Mouse (Mus musculus) heart, embryonic 10.5 days (tissue): ENCODE results near the gene Pkig. TPM values are rescaled to one million over a fixed set of nuclear protein-coding genes. Genes with fewer than 3 reads are reported as not detected.
"Not testable (repeated sequence)": the region's sequence is repeated elsewhere in the genome, so short reads cannot be mapped to it uniquely, and the experiment has no call there.

Experiments used
- DNase-seq: peaks from one replicate; pipeline ENCODE4 v3.0.0-alpha.2; 2017; ENCODE audit warnings: low spot score
- H3K27ac ChIP-seq: fragments of 300-500 bp; sonication (generic); 2 replicates; pipeline ENCODE4 v1.5.1; 2016; ENCODE audit warnings: mild to moderate bottlenecking
- H3K27me3 ChIP-seq: fragments of 300-500 bp; sonication (generic); 2 replicates; pipeline ENCODE4 v1.6.1; 2016; ENCODE audit warnings: mild to moderate bottlenecking; ENCODE audit not compliant: poor library complexity, insufficient read depth, severe bottlenecking
- H3K36me3 ChIP-seq: fragments of 300-500 bp; sonication (generic); 2 replicates; pipeline ENCODE4 v1.6.1; 2016; ENCODE audit warnings: mild to moderate bottlenecking, moderate library complexity
- H3K4me1 ChIP-seq: fragments of 300-500 bp; sonication (generic); 2 replicates; pipeline ENCODE4 v1.6.1; 2016; ENCODE audit warnings: mild to moderate bottlenecking
- H3K4me3 ChIP-seq: fragments of 300-500 bp; sonication (generic); 2 replicates; pipeline ENCODE4 v1.5.1; 2016; ENCODE audit warnings: mild to moderate bottlenecking, moderate library complexity
- H3K9me3 ChIP-seq: fragments of 300-500 bp; sonication (generic); 2 replicates; pipeline ENCODE4 v1.6.1; 2016; ENCODE audit warnings: mild to moderate bottlenecking, moderate library complexity
- WGBS: fragments of 180-500 bp; shearing (Covaris S2); methylation state at CpG from one replicate; pipeline ENCODE4 v1.1.7; 2016; 5-methylcytosine and 5-hydroxymethylcytosine counted together
- polyA plus RNA-seq: library from polyadenylated mRNA; unstranded; fragments of >200 nt; fragmentation: Nextera tagmentation; extraction: Ambion mirVana; gene quantifications from 2 replicates; pipeline ENCODE4 v1.2.1, GENCODE M21; 2016

Gene Pkig
- 226 and 259 TPM in 2 replicates for polyA plus RNA-seq

GRCm38 (mm10) chr2:163657975-163658886, at the start of gene Pkig:
TSS of gene Pkig (plus strand) at chr2:163658386.
- peaks cover 30% of the 10 kb centered on the region for H3K4me1 ChIP-seq
- peak within 1 kb of the TSS; percentile 93 for H3K27ac ChIP-seq
- H3K4me3 ChIP-seq: peak within 1 kb of the TSS; percentile 77
- H3K27me3 ChIP-seq: no peaks in the 10 kb centered on the region
- no peaks in the 10 kb centered on the region for H3K9me3 ChIP-seq
- WGBS: under 1% methylated on average over 71 of the region's 71 CpGs
- DNase-seq: peak; percentile 94
- no peaks in the 10 kb centered on the region for H3K36me3 ChIP-seq

GRCm38 (mm10) chr2:163609281-163609975, 48.8 kb upstream of the Pkig start:
- Histone ChIP-seq H3K27ac (no peak overlapping the region), H3K4me1 (peaks cover 17% of the 10 kb centered on the region; the same call in 1 of the 2 replicates), H3K36me3 (peaks cover 55% of the 10 kb centered on the region), H3K4me3 (no peak overlapping the region), H3K27me3 (no peaks in the 10 kb centered on the region), H3K9me3 (no peaks in the 10 kb centered on the region)
- no peak for DNase-seq
- WGBS: 82% methylated on average over 12 of the region's 12 CpGs

- H3K4me1 ChIP-seq: peaks cover 17% of the 10 kb centered on the region; the same call in 1 of the 2 replicates
- no peaks in the 10 kb centered on the region for H3K9me3 ChIP-seq
- no peak overlapping the region for H3K27ac ChIP-seq
- no peak for DNase-seq
- H3K36me3 ChIP-seq: peaks cover 73% of the 10 kb centered on the region
- WGBS: 83% methylated on average over 9 of the region's 9 CpGs
- no peaks in the 10 kb centered on the region for H3K27me3 ChIP-seq
- no peak overlapping the region for H3K4me3 ChIP-seq
These were observed 47.0 kb upstream of the Pkig start for GRCm38 (mm10) chr2:163611176-163611575.

- peaks cover 81% of the 10 kb centered on the region for H3K36me3 ChIP-seq
- H3K4me3 ChIP-seq: no peak overlapping the region
- no peaks in the 10 kb centered on the region for H3K27me3 ChIP-seq
- no peaks in the 10 kb centered on the region for H3K9me3 ChIP-seq
- DNase-seq: peak; percentile 68
- WGBS: 86% methylated on average over 5 of the region's 5 CpGs
- peaks cover 4% of the 10 kb centered on the region; the same call in 1 of the 2 replicates for H3K4me1 ChIP-seq
- no peak overlapping the region for H3K27ac ChIP-seq
These were observed 45.0 kb upstream of the Pkig start for GRCm38 (mm10) chr2:163613206-163613605.

- peak; percentile 33 for DNase-seq
- Histone ChIP-seq H3K27me3 (no peaks in the 10 kb centered on the region), H3K4me1 (peaks cover 4% of the 10 kb centered on the region; the same call in 1 of the 2 replicates), H3K27ac (no peak overlapping the region), H3K4me3 (no peak overlapping the region), H3K36me3 (peaks cover 89% of the 10 kb centered on the region), H3K9me3 (no peaks in the 10 kb centered on the region)
- WGBS: 90% methylated on average over 4 of the region's 4 CpGs
These were observed 44.2 kb upstream of the Pkig start for GRCm38 (mm10) chr2:163613990-163614389.

GRCm38 (mm10) chr2:163615401-163615800, 42.8 kb upstream of the Pkig start:
- Histone ChIP-seq H3K4me3 (no peak overlapping the region), H3K4me1 (no peaks in the 10 kb centered on the region), H3K27ac (no peak overlapping the region), H3K9me3 (no peaks in the 10 kb centered on the region), H3K27me3 (no peaks in the 10 kb centered on the region), H3K36me3 (peaks cover 97% of the 10 kb centered on the region)
- peak; percentile 64 for DNase-seq
- 92% methylated on average over 9 of the region's 9 CpGs for WGBS

GRCm38 (mm10) chr2:163615906-163616651, 42.1 kb upstream of the Pkig start:
- peak; percentile 60 for DNase-seq
- peaks cover 98% of the 10 kb centered on the region for H3K36me3 ChIP-seq
- no peak overlapping the region for H3K4me3 ChIP-seq
- WGBS: 84% methylated on average over 4 of the region's 4 CpGs
- no peaks in the 10 kb centered on the region for H3K27me3 ChIP-seq
- no peaks in the 10 kb centered on the region for H3K4me1 ChIP-seq
- H3K27ac ChIP-seq: no peak overlapping the region
- no peaks in the 10 kb centered on the region for H3K9me3 ChIP-seq

- H3K27me3 ChIP-seq: no peaks in the 10 kb centered on the region
- no peak overlapping the region for H3K27ac ChIP-seq
- WGBS: 85% methylated on average over 3 of the region's 3 CpGs
- H3K9me3 ChIP-seq: no peaks in the 10 kb centered on the region
- H3K4me1 ChIP-seq: no peaks in the 10 kb centered on the region
- peak; percentile 69 for DNase-seq
- no peak overlapping the region for H3K4me3 ChIP-seq
- H3K36me3 ChIP-seq: peaks cover 96% of the 10 kb centered on the region
These were observed 41.4 kb upstream of the Pkig start for GRCm38 (mm10) chr2:163616652-163617227.

GRCm38 (mm10) chr2:163617232-163617863, 40.8 kb upstream of the Pkig start:
- peak; percentile 63 for DNase-seq
- WGBS: 68% methylated on average over 3 of the region's 3 CpGs
- Histone ChIP-seq H3K36me3 (peaks cover 93% of the 10 kb centered on the region), H3K27me3 (no peaks in the 10 kb centered on the region), H3K4me3 (no peak overlapping the region), H3K27ac (no peak overlapping the region), H3K9me3 (no peaks in the 10 kb centered on the region), H3K4me1 (no peaks in the 10 kb centered on the region)

GRCm38 (mm10) chr2:163617874-163618273, 40.3 kb upstream of the Pkig start:
- no peaks in the 10 kb centered on the region for H3K9me3 ChIP-seq
- H3K27ac ChIP-seq: no peak overlapping the region
- peaks cover 93% of the 10 kb centered on the region for H3K36me3 ChIP-seq
- DNase-seq: no peak
- 88% methylated on average over 4 of the region's 4 CpGs for WGBS
- no peaks in the 10 kb centered on the region for H3K4me1 ChIP-seq
- no peaks in the 10 kb centered on the region for H3K27me3 ChIP-seq
- no peak overlapping the region for H3K4me3 ChIP-seq

GRCm38 (mm10) chr2:163620451-163620850, 37.7 kb upstream of the Pkig start:
- Histone ChIP-seq H3K4me3 (no peak overlapping the region), H3K9me3 (no peaks in the 10 kb centered on the region), H3K27me3 (no peaks in the 10 kb centered on the region), H3K36me3 (peaks cover 91% of the 10 kb centered on the region), H3K27ac (no peak overlapping the region), H3K4me1 (no peaks in the 10 kb centered on the region)
- WGBS: 85% methylated on average over 8 of the region's 8 CpGs
- DNase-seq: no peak

- WGBS: 92% methylated on average over 3 of the region's 3 CpGs
- peaks cover 91% of the 10 kb centered on the region for H3K36me3 ChIP-seq
- not testable (repeated sequence) for H3K27me3 ChIP-seq, H3K4me3 ChIP-seq, H3K27ac ChIP-seq, H3K9me3 ChIP-seq, H3K4me1 ChIP-seq, DNase-seq
These were observed 36.8 kb upstream of the Pkig start for GRCm38 (mm10) chr2:163621401-163621800.
